Mouse (Mus musculus): ENCODE measurements around the gene Cmtm4. TPM values are rescaled to one million over a fixed set of nuclear protein-coding genes. Genes with fewer than 3 reads are reported as not detected.

Gene Cmtm4
- polyA plus RNA-seq, 1 experiment from 2014 or later, result 4.6 TPM

- H3K4me2 ChIP-seq (replicated peaks; ENCODE audit: low read depth), result no peak overlapping the region
- no peak overlapping the region for H3K4me3 ChIP-seq (ENCODE audit: low read depth, low read length)
- no peak overlapping the region for H3K9ac ChIP-seq (ENCODE audit: low read length)
- no peaks in the 10 kb centered on the region for H3K27me3 ChIP-seq (ENCODE audit: control insufficient read depth, insufficient read depth, low read length)
- no peak overlapping the region; the same call in 1 of the 2 replicates for H3K27ac ChIP-seq (replicated peaks)
- TF ChIP-seq EP300 (optimal IDR thresholded peaks at IDR 0.05) (no peak), CTCF (IDR thresholded peaks at IDR 0.05; ENCODE audit: low read depth) (no peak)
- no peaks in the 10 kb centered on the region for H3K4me1 ChIP-seq (replicated peaks; ENCODE audit: control insufficient read depth, insufficient read depth)
- no peak for ATAC-seq (ENCODE audit: low FRiP score, low TSS enrichment)
- WGBS, result 70% methylated on average over 12 of the region's 12 CpGs
- H3K9me3 ChIP-seq (ENCODE audit: control insufficient read depth, low read length), result no peaks in the 10 kb centered on the region
- H3K36me3 ChIP-seq (ENCODE audit: control insufficient read depth, insufficient read depth, low read length), result no peaks in the 10 kb centered on the region
- no peak for DNase-seq (ENCODE audit: low spot score)
Observed at GRCm38 (mm10) chr8:104369591-104369990, 26.0 kb downstream of the Cmtm4 start.

DNA sequence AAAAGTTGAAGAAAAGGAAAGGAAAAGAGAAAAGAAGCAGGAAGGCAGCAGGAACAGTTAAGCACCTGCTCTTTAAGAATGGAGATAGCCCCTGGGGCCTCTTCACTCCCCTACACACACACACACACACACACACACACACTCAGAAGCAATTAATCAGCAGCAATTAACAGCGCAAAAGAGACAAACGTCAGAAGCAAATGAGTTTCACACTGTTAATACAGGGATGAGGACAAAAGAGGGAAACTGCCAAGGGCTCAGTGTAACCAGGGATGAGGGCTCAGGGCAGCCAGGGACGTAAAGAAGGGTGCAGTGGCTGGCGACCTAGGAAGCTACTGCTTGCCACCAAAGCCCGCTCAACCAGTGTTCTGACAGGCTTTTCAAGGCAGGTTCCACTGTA lies 28.2 kb downstream of the Cmtm4 start:
- TF ChIP-seq EP300 (optimal IDR thresholded peaks at IDR 0.05) (no peak), CTCF (IDR thresholded peaks at IDR 0.05; ENCODE audit: low read depth) (no peak)
- Histone ChIP-seq H3K4me1 (replicated peaks; ENCODE audit: control insufficient read depth, insufficient read depth) (no peaks in the 10 kb centered on the region), H3K9ac (ENCODE audit: low read length) (no peak overlapping the region), H3K4me3 (ENCODE audit: low read depth, low read length) (no peak overlapping the region), H3K36me3 (ENCODE audit: control insufficient read depth, insufficient read depth, low read length) (no peaks in the 10 kb centered on the region), H3K9me3 (ENCODE audit: control insufficient read depth, low read length) (no peaks in the 10 kb centered on the region), H3K27me3 (ENCODE audit: control insufficient read depth, insufficient read depth, low read length) (no peaks in the 10 kb centered on the region), H3K27ac (replicated peaks) (no peak overlapping the region), H3K4me2 (replicated peaks; ENCODE audit: low read depth) (no peak overlapping the region)
- 45% methylated on average over 5 of the region's 5 CpGs for WGBS
- DNase-seq (ENCODE audit: low spot score), result no peak
- no peak for ATAC-seq (ENCODE audit: low FRiP score, low TSS enrichment)

DNA sequence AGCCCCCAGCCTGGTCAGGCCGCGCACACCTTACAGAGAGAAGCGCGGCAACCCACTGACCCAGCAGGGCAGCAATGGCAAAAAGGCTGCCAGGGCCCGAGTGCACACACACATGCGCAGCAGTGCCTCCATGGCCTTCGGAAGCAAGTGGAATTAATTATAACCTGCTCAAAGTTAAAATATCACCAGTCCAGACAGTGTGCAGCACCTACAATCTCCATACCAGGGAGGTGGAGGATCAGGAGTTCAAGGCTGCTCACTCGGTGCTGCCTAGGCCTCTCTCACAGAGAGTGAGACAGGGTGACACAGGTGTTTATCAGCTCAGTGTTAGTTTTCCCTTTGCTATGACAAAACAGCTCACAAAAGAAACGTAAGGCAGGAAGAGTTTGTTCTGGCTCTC lies 29.9 kb downstream of the Cmtm4 start:
- ATAC-seq (ENCODE audit: low FRiP score, low TSS enrichment), result peak; percentile 58; the same call in 1 of the 2 replicates
- H3K27me3 ChIP-seq (ENCODE audit: control insufficient read depth, insufficient read depth, low read length), result no peaks in the 10 kb centered on the region
- no peak overlapping the region for H3K4me3 ChIP-seq (ENCODE audit: low read depth, low read length)
- H3K9ac ChIP-seq (ENCODE audit: low read length), result no peak overlapping the region
- no peak overlapping the region for H3K27ac ChIP-seq (replicated peaks)
- DNase-seq (ENCODE audit: low spot score), result no peak
- no peak for TF ChIP-seq EP300 (optimal IDR thresholded peaks at IDR 0.05)
- TF ChIP-seq CTCF (IDR thresholded peaks at IDR 0.05; ENCODE audit: low read depth), result no peak
- no peaks in the 10 kb centered on the region for H3K9me3 ChIP-seq (ENCODE audit: control insufficient read depth, low read length)
- no peaks in the 10 kb centered on the region for H3K4me1 ChIP-seq (replicated peaks; ENCODE audit: control insufficient read depth, insufficient read depth)
- 87% methylated on average over 9 of the region's 9 CpGs for WGBS
- no peak overlapping the region for H3K4me2 ChIP-seq (replicated peaks; ENCODE audit: low read depth)
- H3K36me3 ChIP-seq (ENCODE audit: control insufficient read depth, insufficient read depth, low read length), result no peaks in the 10 kb centered on the region

- no peak for TF ChIP-seq CTCF (IDR thresholded peaks at IDR 0.05; ENCODE audit: low read depth)
- no peak for TF ChIP-seq EP300 (optimal IDR thresholded peaks at IDR 0.05)
- H3K27ac ChIP-seq (replicated peaks), result no peak overlapping the region
- DNase-seq (ENCODE audit: low spot score) (no peak), ATAC-seq (ENCODE audit: low FRiP score, low TSS enrichment) (0 out of 2 replicates have a peak, but pooled peaks have one; percentile 24)
- H3K4me2 ChIP-seq (replicated peaks; ENCODE audit: low read depth), result no peak overlapping the region
- H3K9me3 ChIP-seq (ENCODE audit: control insufficient read depth, low read length), result no peaks in the 10 kb centered on the region
- no peak overlapping the region for H3K9ac ChIP-seq (ENCODE audit: low read length)
- H3K4me1 ChIP-seq (replicated peaks; ENCODE audit: control insufficient read depth, insufficient read depth), result no peaks in the 10 kb centered on the region
- H3K4me3 ChIP-seq (ENCODE audit: low read depth, low read length), result no peak overlapping the region
- WGBS, result 75% methylated on average over 15 of the region's 15 CpGs
- no peaks in the 10 kb centered on the region for H3K27me3 ChIP-seq (ENCODE audit: control insufficient read depth, insufficient read depth, low read length)
- peaks cover 3% of the 10 kb centered on the region; the same call in 1 of the 2 replicates for H3K36me3 ChIP-seq (ENCODE audit: control insufficient read depth, insufficient read depth, low read length)
Observed at GRCm38 (mm10) chr8:104359778-104360456, 35.7 kb downstream of the Cmtm4 start.

- Histone ChIP-seq H3K4me2 (replicated peaks; ENCODE audit: low read depth) (no peak overlapping the region), H3K27ac (replicated peaks) (no peak overlapping the region), H3K27me3 (ENCODE audit: control insufficient read depth, insufficient read depth, low read length) (no peaks in the 10 kb centered on the region), H3K36me3 (ENCODE audit: control insufficient read depth, insufficient read depth, low read length) (peaks cover 3% of the 10 kb centered on the region; the same call in 1 of the 2 replicates), H3K9me3 (ENCODE audit: control insufficient read depth, low read length) (no peaks in the 10 kb centered on the region), H3K4me3 (ENCODE audit: low read depth, low read length) (no peak overlapping the region), H3K4me1 (replicated peaks; ENCODE audit: control insufficient read depth, insufficient read depth) (no peaks in the 10 kb centered on the region), H3K9ac (ENCODE audit: low read length) (no peak overlapping the region)
- ATAC-seq (ENCODE audit: low FRiP score, low TSS enrichment) (no peak), DNase-seq (ENCODE audit: low spot score) (no peak)
- TF ChIP-seq EP300 (optimal IDR thresholded peaks at IDR 0.05) (no peak), CTCF (IDR thresholded peaks at IDR 0.05; ENCODE audit: low read depth) (no peak)
- 85% methylated on average over 3 of the region's 3 CpGs for WGBS
Observed at GRCm38 (mm10) chr8:104358637-104359036, 37.0 kb downstream of the Cmtm4 start.

- H3K27me3 ChIP-seq (ENCODE audit: control insufficient read depth, insufficient read depth, low read length), result no peaks in the 10 kb centered on the region
- H3K9ac ChIP-seq (ENCODE audit: low read length), result no peak overlapping the region
- 74% methylated on average over 10 of the region's 10 CpGs for whole genome bisulfite sequencing
- ATAC-seq (ENCODE audit: low FRiP score, low TSS enrichment), result no peak; the same call in 1 of the 2 replicates
- no peak overlapping the region for H3K4me2 ChIP-seq (replicated peaks; ENCODE audit: low read depth)
- H3K4me1 ChIP-seq (replicated peaks; ENCODE audit: control insufficient read depth, insufficient read depth), result no peaks in the 10 kb centered on the region
- no peak for TF ChIP-seq EP300 (optimal IDR thresholded peaks at IDR 0.05)
- TF ChIP-seq CTCF (IDR thresholded peaks at IDR 0.05; ENCODE audit: low read depth), result no peak
- no peak for DNase-seq (ENCODE audit: low spot score)
- H3K4me3 ChIP-seq (ENCODE audit: low read depth, low read length), result no peak overlapping the region
- peaks cover 3% of the 10 kb centered on the region; the same call in 1 of the 2 replicates for H3K36me3 ChIP-seq (ENCODE audit: control insufficient read depth, insufficient read depth, low read length)
- H3K27ac ChIP-seq (replicated peaks), result no peak overlapping the region
- no peaks in the 10 kb centered on the region for H3K9me3 ChIP-seq (ENCODE audit: control insufficient read depth, low read length)
Observed at GRCm38 (mm10) chr8:104354504-104354903, 41.1 kb downstream of the Cmtm4 start.

Data from stomach, postnatal 0 days (tissue).